8 mouse cellular contexts compared by ENCODE assay signal in the genomic region with DNA sequence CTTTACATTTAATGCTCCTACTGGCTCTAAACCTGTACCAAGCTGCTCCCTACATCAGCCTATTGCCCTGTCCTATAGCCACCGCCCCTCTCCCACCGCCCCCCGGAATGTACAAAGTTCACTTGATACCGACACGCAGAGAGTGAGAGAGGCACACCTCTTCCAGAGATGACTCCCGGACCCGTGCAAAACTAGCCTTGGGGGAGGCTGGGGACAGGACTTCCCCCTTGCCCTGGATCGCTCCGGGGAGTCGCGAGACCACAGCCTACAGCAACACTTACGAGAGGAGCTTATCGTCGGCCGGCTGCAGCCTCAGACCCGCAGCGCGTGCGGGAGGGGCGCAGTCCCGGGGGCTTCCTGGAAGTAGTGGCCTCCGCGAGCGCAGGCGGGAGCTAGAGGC. TPM values are rescaled to one million over a fixed set of nuclear protein-coding genes. Genes with fewer than 3 reads are reported as not detected.
DNase-seq lines count a peak whose midpoint lies in the region; ATAC-seq and TF ChIP-seq lines count a peak whose summit lies in the region.

No protein-coding gene starts in this region.

- no peaks in the 10 kb centered on the region for H3K9me3 ChIP-seq in forebrain, embryonic 10.5 days
- no peaks in the 10 kb centered on the region for H3K9me3 ChIP-seq in limb, embryonic 10.5 days (replicated peaks)
- no peaks in the 10 kb centered on the region for H3K9me3 ChIP-seq in neural tube, embryonic 12.5 days

- peaks cover 37% of the 10 kb centered on the region for H3K79me2 ChIP-seq in C2C12 (ENCODE audit: control insufficient read depth, insufficient read depth)

- H3K27ac ChIP-seq in forebrain, embryonic 10.5 days = peak overlapping the region; percentile 94
- H3K27ac ChIP-seq in limb, embryonic 10.5 days = peak overlapping the region; percentile 92
- peak overlapping the region; percentile 55 for H3K27ac ChIP-seq in neural tube, embryonic 12.5 days

- H3K9ac ChIP-seq in neural tube, embryonic 12.5 days = peak overlapping the region; percentile 81

- H3K4me3 ChIP-seq in C2C12 (ENCODE audit: insufficient read depth, poor library complexity, severe bottlenecking) = peak overlapping the region; percentile 60
- peak overlapping the region; percentile 84 for H3K4me3 ChIP-seq in forebrain, embryonic 10.5 days
- peak overlapping the region; percentile 75 for H3K4me3 ChIP-seq in limb, embryonic 10.5 days
- H3K4me3 ChIP-seq in neural tube, embryonic 12.5 days = peak overlapping the region; percentile 72

- peak; percentile 6 for ATAC-seq in neural tube, embryonic 12.5 days (ENCODE audit: low FRiP score, low read depth)

- TF ChIP-seq CTCF in C2C12 (IDR thresholded peaks at IDR 0.05; ENCODE audit: control insufficient read depth, insufficient read depth, insufficient read length) = no peak

- H3ac ChIP-seq in C2C12 (ENCODE audit: control insufficient read depth, insufficient read length, low read depth) = peak overlapping the region; percentile 83

- no peaks in the 10 kb centered on the region for H3K27me3 ChIP-seq in C2C12 (ENCODE audit: control insufficient read depth, insufficient read depth, insufficient read length)
- no peaks in the 10 kb centered on the region for H3K27me3 ChIP-seq in forebrain, embryonic 10.5 days (ENCODE audit: poor library complexity, severe bottlenecking)
- H3K27me3 ChIP-seq in limb, embryonic 10.5 days (ENCODE audit: low read depth, poor library complexity, severe bottlenecking) = no peaks in the 10 kb centered on the region
- no peaks in the 10 kb centered on the region for H3K27me3 ChIP-seq in neural tube, embryonic 12.5 days (replicated peaks)

- 0% methylated on average over 25 of the region's 25 CpGs for WGBS in forebrain, embryonic 10.5 days
- under 1% methylated on average over 25 of the region's 25 CpGs for WGBS in limb, embryonic 10.5 days
- WGBS in neural tube, embryonic 12.5 days = under 1% methylated on average over 25 of the region's 25 CpGs

- peak; percentile 71 for DNase-seq in embryo, embryonic 10.5 days (ENCODE audit: low spot score)
- DNase-seq in embryo, embryonic 10 days (ENCODE audit: low spot score) = no peak
- peak; percentile 60 for DNase-seq in forebrain, embryonic 10.5 days (ENCODE audit: extremely low spot score, low spot score)
- peak; percentile 74 for DNase-seq in limb, embryonic 10.5 days (ENCODE audit: low spot score)
- DNase-seq in urinary bladder, postnatal 10 days (ENCODE audit: low spot score) = no peak
- DNase-seq in cerebellum, postnatal 36 days = no peak

- peaks cover 14% of the 10 kb centered on the region for H3K79me3 ChIP-seq in C2C12 (ENCODE audit: low read depth)

- peaks cover 70% of the 10 kb centered on the region for H3K4me1 ChIP-seq in forebrain, embryonic 10.5 days
- H3K4me1 ChIP-seq in limb, embryonic 10.5 days = peaks cover 51% of the 10 kb centered on the region
- H3K4me1 ChIP-seq in neural tube, embryonic 12.5 days = peaks cover 24% of the 10 kb centered on the region

- H3K36me3 ChIP-seq in C2C12 (ENCODE audit: control insufficient read depth, insufficient read depth) = peaks cover 8% of the 10 kb centered on the region
- H3K36me3 ChIP-seq in forebrain, embryonic 10.5 days (replicated peaks) = peaks cover 35% of the 10 kb centered on the region
- peaks cover 31% of the 10 kb centered on the region for H3K36me3 ChIP-seq in limb, embryonic 10.5 days
- peaks cover 24% of the 10 kb centered on the region for H3K36me3 ChIP-seq in neural tube, embryonic 12.5 days

- peak overlapping the region; percentile 84 for H3K4me2 ChIP-seq in neural tube, embryonic 12.5 days (replicated peaks)

TF ChIP-seq in C2C12, 6 proteins besides CTCF, POLR2A, EP300 and RAD21:
- no peak for TF ChIP-seq FOSL1 (IDR thresholded peaks at IDR 0.05; ENCODE audit: insufficient read depth, low read length, poor library complexity, severe bottlenecking)
- TF ChIP-seq MYOD1 (IDR thresholded peaks at IDR 0.05; ENCODE audit: control insufficient read depth, insufficient read length, low read depth) = no peak
- no peak for TF ChIP-seq MYOG (IDR thresholded peaks at IDR 0.05; ENCODE audit: control insufficient read depth, extremely low read depth, insufficient read length)
- no peak for TF ChIP-seq MAX (IDR thresholded peaks at IDR 0.05)
- no peak for TF ChIP-seq USF1 (IDR thresholded peaks at IDR 0.05; ENCODE audit: low read depth)
TF ChIP-seq in C2C12: peak in this region for 0.

RNA-seq across cellular contexts. Expression of a gene that starts 0.5 kb away (rescaled TPM):
- 7.5 TPM for polyA plus RNA-seq in C2C12 (2012; fragmentation: generic; extraction: Trizol)
- 24.0 and 30.5 TPM in 2 replicates for polyA plus RNA-seq in forebrain, embryonic 10.5 days (2016; fragmentation: Nextera tagmentation; extraction: Ambion mirVana)
- polyA plus RNA-seq in limb, embryonic 10.5 days (2016; fragmentation: Nextera tagmentation; extraction: Ambion mirVana) = 24.2 and 24.9 TPM in 2 replicates
- 20.6 and 29.5 TPM in 2 replicates for polyA plus RNA-seq in neural tube, embryonic 12.5 days (2016; fragmentation: Nextera tagmentation; extraction: Ambion mirVana)

RNA-seq across cellular contexts. Expression of a gene that starts 3.1 kb away (rescaled TPM):
- 9.4 TPM for polyA plus RNA-seq in C2C12 (2012; fragmentation: generic; extraction: Trizol)
- 21.5 and 23.6 TPM in 2 replicates for polyA plus RNA-seq in forebrain, embryonic 10.5 days (2016; fragmentation: Nextera tagmentation; extraction: Ambion mirVana)
- 21.8 and 22.2 TPM in 2 replicates for polyA plus RNA-seq in limb, embryonic 10.5 days (2016; fragmentation: Nextera tagmentation; extraction: Ambion mirVana)
- 25.2 TPM in 2 replicates for polyA plus RNA-seq in neural tube, embryonic 12.5 days (2016; fragmentation: Nextera tagmentation; extraction: Ambion mirVana)

RNA-seq across cellular contexts. Expression of a gene that starts 22.3 kb away (rescaled TPM):
- polyA plus RNA-seq in C2C12 (2012; fragmentation: generic; extraction: Trizol) = 0.43 TPM
- 0.63 and 0.66 TPM in 2 replicates for polyA plus RNA-seq in forebrain, embryonic 10.5 days (2016; fragmentation: Nextera tagmentation; extraction: Ambion mirVana)
- polyA plus RNA-seq in limb, embryonic 10.5 days (2016; fragmentation: Nextera tagmentation; extraction: Ambion mirVana) = 0.88 and 1.1 TPM in 2 replicates
- 0.91 and 1.5 TPM in 2 replicates for polyA plus RNA-seq in neural tube, embryonic 12.5 days (2016; fragmentation: Nextera tagmentation; extraction: Ambion mirVana)

RNA-seq across cellular contexts. Expression of a gene that starts 52.8 kb away (rescaled TPM):
- polyA plus RNA-seq in C2C12 (2012; fragmentation: generic; extraction: Trizol) = 46.0 TPM
- 31.6 and 35.7 TPM in 2 replicates for polyA plus RNA-seq in forebrain, embryonic 10.5 days (2016; fragmentation: Nextera tagmentation; extraction: Ambion mirVana)
- polyA plus RNA-seq in limb, embryonic 10.5 days (2016; fragmentation: Nextera tagmentation; extraction: Ambion mirVana) = 36.6 and 47.0 TPM in 2 replicates
- polyA plus RNA-seq in neural tube, embryonic 12.5 days (2016; fragmentation: Nextera tagmentation; extraction: Ambion mirVana) = 79.6 and 83.3 TPM in 2 replicates

Comparison
In these comparisons a context has a peak if more than half of its experiments do, and no peak if none do; other contexts are left out.
1. DNase-seq: peak in embryo, embryonic 10.5 days (single experiment), forebrain, embryonic 10.5 days (single experiment) and limb, embryonic 10.5 days (single experiment); none in embryo, embryonic 10 days (single experiment), urinary bladder, postnatal 10 days (single experiment) and cerebellum, postnatal 36 days (0 of 2).
2. Peak in every context shown above with its lines, with median percentiles within 50 percentile points of each other: H3K4me3 ChIP-seq and H3K27ac ChIP-seq.